Mouse (Mus musculus) skeletal muscle tissue, adult 2 months (tissue): Measurements from ENCODE around the gene Lag3.

Experiments
- DNase-seq: peaks from one replicate; pipeline ENCODE4 v3.0.0-alpha.2; 2012; ENCODE audit warnings: low read depth, low spot score

Lag3 gene

DNA sequence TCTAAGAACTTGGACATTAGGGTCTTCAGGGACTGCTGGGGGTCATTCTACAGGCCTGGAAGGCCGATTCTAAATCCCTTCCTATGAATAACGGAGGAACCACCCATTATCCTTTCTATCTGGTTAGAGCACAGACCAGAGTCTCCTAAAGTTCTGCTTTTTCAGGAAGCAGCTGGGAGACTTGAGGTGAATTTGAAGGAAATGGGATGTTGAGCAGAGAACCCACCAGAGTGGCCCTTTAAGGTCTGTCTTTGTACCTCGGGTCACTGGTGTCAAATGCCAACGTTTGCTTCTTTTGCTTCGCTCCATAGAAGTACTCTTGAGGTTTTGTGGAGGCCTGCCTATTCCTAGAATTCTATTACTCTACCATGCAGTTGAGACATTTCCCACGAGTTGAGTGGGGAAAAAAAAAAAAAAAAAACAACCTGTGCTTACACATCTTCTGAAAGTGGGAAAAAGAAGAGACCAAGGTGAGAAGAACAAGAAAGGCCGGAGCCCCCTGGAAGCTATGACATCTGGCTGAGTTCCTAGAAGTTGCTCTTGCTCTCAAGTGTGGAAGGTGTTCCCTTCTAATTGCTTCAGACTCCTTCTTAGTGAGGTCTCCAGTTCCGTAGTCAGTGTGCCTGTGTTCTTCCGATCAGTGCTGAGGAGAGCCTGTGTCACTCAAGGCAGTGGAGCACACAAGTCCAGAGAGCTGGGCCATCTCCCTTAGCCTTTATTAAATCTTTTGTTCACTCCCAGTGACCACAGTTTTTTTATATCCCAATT is 9.0 kb upstream of the Lag3 start:
- no peak for DNase-seq

DNA sequence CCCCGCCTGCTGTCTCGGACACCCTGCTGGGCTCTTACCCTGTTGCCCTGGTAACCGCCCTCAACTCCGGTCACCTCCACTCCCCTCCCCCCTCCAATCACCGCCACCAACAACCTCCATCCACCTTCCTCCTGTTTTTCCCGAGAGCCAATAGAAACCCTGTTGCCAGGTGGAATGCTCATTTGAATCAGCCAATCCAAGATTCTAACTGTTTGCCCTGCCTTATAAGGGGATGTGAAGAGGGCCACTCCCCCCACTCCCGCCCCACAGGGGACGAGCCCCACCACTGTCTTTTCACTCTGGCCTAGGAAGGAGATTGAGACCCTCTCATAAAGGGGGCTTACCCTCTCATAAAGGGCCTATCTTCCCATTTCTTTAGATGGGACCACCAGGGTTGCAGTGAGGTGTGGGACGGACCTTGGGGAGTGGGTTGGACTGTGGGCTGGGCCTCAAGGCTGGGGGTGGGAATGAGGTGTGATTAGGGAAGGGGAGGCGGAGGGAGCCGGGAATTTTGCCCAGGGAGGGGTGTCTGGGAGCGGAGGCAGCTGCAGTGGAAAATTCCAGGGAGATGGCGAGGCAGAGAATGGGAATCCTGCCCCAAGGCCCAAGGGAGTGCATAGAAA is 8.3 kb upstream of the Lag3 start, which contains the start of gene Ptms:
Gene Ptms, minus strand, starts transcription at position 409 of the 623 bp plus-strand sequence.
- peak; percentile 95 for DNase-seq

DNA sequence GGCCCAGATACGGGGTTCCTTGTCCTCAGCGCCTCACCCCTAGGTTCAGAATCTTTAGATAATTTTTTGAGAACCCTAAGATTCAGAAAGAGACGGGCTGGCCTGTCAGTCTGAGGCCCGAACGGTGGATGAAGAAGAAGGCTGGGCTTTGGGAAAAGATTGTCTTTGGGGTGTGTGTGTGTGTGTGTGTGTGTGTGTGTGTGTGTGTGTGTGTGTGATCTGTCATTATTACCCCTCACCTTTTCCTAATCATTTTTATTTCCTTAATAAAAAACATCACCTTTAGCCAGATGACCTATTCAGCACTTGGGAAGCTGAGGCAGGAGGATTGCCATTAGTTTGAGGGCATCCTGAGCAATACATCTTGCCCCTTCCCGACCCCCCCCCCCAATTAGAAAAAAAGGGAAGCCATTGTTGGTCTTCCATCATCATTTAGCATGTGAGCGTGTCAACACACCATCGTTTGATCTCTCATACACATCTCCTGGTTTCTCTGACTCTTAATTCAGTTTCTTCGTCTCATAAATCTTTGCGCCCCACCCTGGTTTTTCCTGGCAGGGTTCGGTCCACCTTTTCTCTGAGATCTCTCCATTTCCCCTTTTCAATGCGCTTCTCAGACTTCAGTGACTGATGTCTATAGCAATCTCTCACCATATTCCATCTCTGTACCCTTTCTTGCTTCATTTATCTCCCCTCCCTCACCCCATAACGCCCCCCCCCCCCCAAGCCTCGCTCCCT is 7.6 kb upstream of the Lag3 start:
- no peak for DNase-seq

DNA sequence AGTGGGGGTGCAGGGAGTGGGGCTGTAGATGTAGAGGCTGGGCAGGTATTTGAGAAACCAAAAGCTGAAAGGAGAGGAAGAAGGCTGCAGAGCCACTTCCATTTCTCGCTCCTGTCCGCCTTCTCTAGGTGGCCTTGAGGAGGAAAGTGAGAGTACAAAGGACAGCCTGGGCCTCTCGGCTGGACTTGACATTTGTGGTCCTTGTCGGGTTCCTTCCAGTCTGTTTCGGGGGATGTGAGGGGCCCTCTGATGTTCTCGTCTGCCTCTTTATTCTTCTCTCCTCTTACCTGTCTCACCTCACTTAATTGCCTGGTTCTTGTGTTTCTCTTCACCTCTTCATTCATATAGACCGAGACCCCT is 6.8 kb upstream of the Lag3 start:
- no peak for DNase-seq

DNA sequence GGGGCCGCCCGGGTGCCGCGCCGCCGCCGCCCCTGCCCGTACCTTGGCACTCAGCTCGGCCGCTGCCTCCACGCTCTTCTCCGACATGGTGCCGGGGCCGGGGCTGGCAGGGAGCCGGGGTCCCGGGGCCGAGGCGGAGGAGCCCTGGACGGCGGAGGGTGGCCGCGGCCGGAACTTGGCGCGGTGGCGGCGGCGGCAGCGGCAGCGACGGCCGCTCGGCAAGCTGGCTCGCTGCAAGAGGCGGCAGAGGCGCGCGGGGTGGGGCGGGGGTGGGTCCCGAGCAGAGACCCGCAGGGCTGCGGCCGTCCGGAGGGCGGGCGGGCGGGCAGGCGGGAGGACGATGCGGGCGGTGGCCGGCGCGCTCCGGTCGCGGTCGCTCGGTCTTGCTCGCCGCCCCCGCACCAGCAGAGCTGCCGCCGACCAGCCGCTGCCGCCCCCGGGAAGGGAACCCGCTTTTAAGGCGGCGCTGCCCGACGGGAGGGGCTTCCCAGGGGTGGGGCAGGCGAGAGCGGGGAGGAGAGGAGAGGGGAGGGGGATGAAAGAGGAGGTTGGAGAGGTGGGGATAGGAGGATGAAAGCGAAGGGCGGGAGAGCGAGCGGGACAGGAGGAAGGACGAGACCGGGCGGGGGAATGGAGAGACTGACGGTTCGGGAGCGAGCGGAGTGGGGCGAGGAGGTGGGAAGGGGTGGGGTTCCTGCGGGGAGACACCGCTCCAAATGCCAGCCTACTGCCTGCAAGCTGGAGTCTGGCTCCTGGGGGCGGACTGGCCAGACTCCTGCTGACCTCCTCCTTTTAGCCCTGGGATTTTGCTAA is 6.2 kb upstream of the Lag3 start:
- peak; percentile 88 for DNase-seq

DNA sequence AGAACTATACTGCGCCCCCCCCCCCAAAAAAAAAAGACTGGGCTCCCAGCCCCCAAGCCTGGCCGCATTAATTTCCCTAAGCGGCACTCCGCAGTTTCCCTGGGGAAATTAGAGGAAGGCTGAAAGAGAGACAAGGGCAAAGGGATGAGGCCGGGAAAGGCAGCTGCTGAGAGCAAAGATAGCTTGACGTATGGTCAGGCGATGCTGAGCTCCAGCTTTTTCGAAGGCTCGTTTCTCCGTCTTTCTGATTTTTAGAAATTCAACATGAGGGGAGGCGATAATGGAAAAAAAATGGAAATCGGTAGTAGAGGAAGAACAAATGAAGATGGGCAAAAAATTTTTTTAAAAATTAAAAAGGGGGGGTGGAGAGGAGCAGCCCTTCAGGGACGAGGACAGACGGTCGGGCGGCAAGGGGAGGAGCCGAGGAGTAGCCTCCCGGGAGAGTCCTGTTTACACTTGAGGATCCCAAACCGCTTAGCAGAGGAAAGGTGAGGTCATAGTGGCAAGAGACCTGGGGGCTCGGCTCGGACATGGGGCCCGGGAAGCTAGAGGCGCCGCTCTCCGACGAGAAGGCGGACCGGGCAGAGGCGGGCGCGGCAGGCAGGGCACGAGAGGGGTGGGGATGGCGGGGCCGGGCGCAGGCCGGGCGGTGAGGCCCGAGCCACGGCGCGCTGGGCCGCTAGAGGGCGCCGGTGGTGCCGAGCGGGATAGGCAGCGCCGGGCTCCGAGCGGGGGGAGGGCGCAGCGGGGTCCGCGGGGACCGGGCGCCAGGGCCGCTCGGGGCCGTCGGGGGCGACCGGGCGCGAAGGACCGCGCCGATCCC is 5.4 kb upstream of the Lag3 start:
- DNase-seq: no peak

DNA sequence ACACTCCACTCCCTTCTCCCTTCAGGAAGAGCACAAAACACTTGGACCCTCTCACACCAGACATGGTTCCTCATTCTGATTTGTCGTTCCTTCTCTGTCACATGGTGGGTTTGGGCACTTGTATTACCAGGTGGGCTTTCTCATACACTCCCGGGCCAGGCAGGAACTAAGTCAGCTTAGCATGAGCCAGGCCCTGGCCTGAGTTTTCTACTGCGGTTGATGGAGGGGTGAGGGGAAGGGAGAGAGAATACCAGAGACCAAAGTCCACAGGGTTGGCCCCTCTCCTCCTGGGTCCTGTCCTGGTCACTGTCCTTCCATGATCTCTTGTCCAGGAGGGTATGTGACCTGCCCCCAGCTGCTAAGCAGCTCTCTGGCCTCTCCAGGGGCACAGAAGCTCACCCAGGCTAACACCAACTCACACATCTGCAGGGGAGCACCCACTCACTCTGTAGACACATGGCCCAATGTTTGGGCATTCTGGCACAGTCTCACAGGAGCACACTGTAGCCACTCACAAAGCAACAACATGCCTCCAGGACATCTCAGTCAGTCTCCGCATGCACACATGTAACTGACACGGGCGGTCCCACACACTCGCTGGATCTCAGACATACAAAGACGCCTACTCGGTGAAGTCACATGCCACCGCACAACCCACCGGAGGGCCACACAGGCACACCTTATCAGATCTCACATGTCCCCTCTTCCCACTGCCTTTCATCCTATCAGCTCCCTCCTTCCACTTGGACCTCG is 4.6 kb upstream of the Lag3 start:
- no peak for DNase-seq

DNA sequence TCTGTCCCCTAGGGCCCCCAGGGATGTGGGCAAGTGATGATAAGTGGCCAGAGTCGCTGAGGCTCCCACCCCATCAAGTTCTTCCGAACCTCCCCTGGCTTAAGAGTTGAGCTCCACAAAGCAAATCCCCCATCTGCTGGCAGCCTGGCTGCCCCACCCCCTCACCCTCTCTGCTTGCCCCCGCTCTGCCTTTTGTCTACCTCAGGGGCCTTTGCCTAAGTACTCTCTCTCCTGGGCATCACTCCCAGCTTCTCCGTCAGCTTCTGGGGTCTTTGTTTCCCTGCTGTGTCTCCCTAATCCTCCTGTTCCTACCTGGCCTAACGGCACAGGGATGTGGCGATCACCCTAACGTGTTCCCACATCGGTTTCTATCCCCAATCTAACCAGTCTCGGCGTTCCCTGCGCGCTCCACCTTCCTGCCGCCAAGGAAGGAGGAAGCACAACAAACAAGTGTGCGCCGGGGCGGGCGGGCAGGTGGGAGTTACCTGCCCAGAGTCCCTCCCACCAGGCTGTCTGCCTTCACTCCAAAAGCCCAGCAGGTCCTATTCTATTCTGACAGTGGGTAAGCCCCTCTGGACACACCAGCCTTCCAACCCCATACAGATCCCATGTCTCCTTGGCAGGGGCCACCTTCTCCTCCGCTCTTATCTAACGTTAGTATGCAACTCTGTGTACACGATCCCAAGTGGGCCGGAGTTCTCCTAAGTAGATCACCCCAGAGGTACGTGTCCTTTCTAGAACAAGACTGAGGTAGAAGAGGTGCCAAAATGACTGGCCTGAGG is 3.8 kb upstream of the Lag3 start:
- no peak for DNase-seq

DNA sequence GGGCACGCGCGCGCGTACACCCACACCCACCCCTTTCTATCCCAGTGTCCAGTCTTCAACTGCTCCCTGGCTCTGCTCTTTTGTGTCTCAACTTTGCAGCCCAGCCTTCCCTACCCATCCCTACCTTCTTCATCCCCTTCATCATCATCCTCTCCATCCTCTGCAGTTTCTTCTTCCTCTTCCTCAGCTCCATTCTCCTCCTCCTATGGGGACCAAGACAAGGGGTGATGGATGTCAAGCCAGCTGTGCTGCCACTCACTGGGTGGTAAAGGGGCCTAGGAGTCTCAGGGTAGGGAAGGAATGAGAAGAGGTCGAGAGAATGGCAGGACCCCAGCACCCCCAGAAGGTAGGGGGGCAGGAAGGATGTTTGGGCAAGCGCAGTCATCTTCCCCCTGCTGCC is 3.0 kb upstream of the Lag3 start:
- no peak for DNase-seq

DNA sequence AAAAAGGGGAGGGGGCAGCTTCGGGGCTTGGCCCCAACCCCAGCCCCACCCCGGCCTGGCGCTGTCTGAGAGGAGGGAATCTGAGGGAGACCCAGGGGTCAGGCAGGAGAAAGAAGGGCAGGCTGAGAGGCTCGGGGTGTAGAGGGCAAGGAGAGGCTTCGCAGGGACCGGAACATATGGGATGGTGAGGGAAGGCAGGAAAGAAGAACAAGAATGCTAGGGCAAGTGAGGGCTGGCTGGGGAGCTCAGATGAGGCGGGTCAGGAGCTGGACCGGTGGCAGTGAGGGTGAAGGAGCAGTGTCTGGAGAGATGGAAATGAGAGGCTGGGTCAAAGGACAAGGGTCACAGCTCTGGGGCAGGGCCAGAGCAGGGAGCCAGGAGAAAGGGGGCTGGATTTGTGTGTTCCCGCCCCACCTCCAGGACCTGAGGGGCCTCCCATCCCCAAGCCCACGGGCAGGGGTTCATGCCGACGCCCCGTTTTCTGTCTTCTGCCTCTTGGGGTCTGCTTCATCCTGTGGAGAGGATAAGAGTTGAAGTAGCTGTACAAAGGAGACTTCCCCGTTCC is 2.3 kb upstream of the Lag3 start:
- no peak for DNase-seq

DNA sequence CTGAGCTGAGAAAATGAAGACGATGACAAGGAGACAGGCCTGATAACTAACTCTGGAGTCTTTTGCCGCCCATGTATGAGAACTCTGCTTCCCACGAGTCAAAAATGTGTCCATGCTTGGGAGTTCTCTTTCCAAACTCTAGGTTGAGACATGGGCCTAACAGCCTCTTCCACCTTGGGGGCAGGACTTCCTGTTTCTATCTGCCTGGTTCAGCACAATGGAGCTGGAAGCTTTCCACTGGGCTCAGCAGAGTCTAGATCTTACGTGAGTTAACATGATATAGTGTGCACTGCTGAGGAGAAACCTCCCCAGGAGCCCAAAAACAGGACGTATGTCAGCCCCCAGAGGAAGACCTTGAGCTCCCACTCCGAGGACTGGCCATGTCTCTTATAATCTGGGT is 1.7 kb upstream of the Lag3 start:
- no peak for DNase-seq

DNA sequence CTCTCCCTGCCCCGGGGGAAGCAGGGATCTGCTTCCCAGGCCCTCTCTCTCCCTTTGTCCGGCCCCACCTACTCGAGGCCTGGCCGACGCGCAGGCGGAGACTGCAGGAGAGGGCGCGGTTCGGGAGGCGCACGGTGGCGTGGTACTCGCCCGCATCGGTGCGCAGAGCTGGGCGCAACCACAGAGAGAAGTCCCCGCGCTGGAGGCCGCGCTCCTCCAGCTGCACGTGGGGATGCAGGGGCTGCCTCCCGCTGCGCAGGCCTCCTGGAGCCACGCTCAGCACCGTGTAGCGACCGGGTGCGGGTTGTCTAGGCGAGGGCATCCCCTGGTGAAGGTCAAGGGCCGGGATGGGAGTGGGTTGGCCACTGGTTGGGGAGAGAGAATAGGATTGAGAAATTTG is 1.5 kb downstream of the Lag3 start:
- DNase-seq: no peak

DNA sequence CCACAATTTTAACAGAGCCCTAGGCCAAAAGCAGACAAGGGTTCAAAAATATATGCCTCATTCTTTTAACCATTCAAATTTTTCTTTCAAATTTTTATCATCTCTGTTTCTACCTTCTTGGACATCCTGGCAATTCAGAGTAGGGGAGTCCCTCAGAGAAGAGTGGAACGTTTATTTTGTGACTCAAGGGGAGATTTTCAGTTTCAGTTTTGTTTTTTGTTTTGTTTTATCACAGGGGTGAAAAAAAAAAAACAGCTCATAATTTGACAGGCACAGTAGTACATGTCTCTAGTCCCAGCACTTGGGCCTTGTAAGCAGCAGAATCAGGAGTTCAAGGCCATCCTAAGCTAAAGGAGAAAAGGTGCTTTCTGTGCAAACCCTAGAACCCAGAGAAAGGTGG is 3.7 kb downstream of the Lag3 start:
- DNase-seq: no peak

DNA sequence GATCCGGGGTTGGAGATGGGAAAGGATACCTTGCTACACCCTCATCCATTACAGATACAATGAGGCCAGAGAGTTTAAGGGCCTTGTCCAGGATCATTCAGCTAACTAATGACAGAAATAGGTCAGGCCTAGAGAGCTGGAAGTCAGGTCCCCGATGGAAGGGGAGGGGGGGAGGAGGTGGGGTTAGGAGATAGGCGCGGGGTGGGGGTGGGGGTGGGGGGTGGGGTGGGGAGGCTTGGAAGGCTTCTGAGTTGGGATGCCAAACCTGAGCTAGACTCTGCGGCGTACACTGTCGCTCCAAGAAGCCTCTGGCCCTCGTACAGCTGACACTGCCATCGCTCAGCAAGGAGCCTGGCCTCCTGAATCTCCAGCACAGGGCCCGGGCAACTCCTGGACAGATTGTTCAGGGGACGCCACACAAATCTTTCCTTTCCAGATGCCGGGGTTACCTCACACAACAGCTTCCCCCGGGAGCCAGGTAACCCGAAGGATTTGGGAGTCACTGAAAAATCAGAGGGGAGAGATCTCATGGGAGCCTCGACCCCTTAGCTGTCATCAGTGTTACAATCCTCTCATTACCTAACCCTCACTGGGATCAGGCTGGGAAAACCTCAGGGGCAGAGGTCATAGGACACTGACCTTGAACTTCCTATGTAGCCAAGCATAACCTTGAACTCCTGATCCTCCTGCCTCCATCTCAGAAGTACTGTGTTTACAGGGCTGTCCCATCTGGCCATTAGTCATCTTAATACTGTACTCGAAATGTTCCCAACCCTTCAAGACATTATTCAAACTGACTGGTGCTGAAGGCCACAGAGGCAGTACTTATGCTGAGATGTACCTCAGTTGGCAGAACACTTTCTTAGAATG is 6.3 kb downstream of the Lag3 start:
- DNase-seq: no peak

DNA sequence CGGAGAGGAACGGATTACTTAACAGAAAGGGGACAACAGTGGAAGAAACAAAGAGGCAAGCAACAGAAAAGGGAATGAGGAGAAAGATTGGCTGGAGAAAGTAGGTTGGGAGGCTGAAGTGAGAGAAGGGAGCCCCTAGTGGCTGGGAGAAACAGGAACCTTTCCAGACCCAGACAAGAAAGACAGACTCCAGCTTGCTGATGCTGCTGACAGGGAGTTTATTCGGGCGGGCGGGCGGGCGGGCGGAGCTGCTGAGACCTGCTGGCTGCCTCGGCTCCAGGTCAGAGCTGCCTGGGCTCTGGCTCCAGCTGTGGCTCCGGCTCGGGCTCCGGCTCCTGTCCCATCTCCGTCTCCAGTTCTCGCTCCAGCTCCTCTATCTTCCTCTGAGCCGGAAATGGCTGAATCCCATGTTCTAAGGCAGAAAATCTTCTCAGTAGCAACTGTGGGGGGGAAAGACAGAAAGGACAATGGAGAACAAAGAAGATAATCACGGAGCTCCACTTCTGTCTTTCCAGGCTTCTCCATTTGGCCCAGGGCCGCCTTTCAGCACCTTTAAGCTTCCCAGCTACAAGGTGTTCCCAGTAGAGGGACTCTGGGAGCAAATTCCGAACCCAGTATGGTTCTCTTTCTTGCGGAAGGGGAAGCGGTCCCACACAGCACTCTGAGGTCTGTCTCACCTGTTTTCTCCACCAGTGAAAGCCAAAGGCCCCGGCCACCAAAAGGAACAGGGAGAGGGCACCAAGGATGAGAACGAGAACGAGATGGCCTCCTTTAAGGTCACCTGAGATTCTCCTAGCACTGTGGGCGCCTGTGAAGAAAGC is 7.1 kb downstream of the Lag3 start:
- peak; percentile 87 for DNase-seq

DNA sequence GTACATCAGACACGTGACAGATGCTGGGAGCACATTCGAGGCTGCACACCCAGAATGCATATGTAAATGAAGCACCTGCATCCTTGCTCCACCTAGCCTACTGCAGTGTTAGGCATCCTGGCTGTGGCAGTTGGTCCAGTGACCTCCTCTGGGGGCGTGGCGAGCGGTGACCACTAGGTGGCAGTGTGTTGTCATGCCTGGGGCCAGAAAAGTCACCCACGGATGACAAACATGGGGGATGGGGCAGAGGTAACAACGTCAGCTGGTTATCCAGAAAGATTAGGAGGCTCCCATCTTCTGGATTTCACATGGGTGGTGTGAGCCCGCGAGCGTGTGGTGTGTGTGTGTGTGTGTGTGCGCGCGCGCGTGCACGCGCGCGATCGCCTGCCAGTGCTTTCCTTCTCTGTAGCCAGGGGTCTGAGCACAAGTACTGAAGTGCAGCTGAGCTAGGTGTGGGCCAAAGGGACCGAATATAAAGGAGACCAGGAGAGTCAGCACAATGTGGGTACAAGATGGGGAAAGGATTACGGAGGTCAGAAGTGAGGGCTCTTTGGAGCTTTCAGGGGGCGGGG is 7.8 kb downstream of the Lag3 start:
- peak; percentile 93 for DNase-seq

DNA sequence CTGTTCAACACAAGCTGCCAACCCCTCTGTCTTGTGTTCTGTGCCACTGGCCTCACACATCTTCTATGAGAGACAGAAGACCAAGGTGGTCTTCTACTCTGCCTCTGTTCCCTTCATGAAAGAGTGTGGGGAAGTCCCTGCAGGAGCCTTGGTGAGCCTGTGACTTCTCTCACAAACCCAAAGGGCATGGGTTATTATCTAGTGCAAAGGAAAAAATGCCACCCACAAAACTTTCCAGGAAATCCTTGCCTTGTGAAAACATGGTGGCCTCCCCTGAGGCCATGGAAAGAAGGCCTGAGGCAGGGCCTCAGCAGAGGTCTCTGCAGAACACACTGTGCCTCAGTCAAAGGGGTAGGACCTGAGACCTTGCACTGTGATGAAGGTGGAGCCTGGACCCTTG is 9.7 kb downstream of the Lag3 start:
- no peak for DNase-seq
